Mouse (Mus musculus): ENCODE measurements at regions not wholly inside any gene's neighbourhood (a gene's known extent, or its start where the extent isn't known, plus 50 kb on each side); places are given as distances from the start of the nearest gene placed in this dataset.
"Not testable (repeated sequence)": the region's sequence is repeated elsewhere in the genome, so short reads cannot be mapped to it uniquely, and the experiment has no call there.

DNA sequence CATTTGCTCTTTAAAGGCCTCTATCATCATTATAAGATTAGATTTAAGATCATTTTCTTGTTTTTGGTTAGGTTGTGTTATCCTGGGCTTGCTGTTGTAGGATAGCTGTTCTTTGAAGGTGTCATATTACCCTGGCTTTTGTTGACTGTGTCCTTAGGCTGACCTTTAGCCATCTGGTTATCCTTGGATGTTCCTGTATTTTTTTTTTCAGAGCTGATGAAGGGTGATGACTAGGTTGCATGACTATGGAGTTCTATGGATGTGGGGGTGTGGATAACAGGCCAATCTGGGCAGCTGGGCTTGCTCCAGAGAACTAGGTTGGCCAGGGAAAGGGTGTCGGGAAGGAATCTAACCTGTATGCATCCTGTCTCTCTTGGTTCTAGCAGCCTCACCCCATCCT lies 74.2 kb downstream of the Dmrta1 start:
- Histone ChIP-seq H3K27ac (no peak overlapping the region), H3K4me3 (no peak overlapping the region)
- TF ChIP-seq CTCF (conservative IDR thresholded peaks at IDR 0.05): no peak
- DNase-seq (ENCODE audit: low spot score in 2 of 2): no peak

DNA sequence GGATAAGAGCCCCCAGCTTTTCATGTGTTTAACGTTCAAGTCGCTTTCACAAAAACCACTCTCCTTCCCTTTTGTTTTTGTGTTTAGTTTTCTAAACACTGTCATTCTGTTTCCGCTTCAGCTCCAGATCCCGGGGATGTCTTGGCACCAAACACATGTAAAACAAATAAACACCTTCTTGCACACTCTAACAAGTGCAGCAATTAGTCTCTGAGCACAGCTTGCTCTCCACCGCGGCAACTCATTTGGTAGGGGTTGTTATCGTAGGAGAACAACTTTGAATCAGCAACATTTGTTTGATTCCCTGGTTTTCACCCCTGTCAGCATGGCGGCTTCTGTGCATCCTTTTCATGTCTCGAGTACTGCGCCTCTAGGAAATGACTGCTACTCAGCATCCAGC lies 97.0 kb downstream of the Dmrta1 start:
- Histone ChIP-seq H3K4me3 (no peak overlapping the region), H3K27ac (no peak overlapping the region)
- no peak for TF ChIP-seq CTCF (conservative IDR thresholded peaks at IDR 0.05)
- no peak for DNase-seq (ENCODE audit: low spot score in 2 of 2)

DNA sequence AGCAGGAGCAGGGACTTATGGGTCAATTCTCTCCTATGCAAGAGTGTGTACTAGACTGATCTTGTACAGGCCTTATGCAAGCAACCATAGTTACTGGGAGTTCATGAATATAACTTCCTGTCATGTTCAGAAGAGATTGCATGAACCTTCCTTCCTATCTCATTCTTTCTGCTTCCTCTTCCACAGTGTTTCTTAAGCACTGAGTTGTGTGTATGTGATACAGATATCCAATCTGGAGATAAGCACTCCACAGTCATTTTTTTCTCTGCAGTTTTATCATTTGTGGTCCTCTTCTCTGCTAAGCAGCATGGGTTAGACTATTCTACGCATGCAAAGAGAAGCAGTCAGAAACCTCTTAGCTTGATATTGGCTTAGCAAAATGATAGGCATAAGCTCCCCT lies 102.3 kb downstream of the Dmrta1 start:
- no peak for TF ChIP-seq CTCF (conservative IDR thresholded peaks at IDR 0.05)
- Histone ChIP-seq H3K27ac (no peak overlapping the region), H3K4me3 (no peak overlapping the region)
- no peak for DNase-seq (ENCODE audit: low spot score in 2 of 2)

DNA sequence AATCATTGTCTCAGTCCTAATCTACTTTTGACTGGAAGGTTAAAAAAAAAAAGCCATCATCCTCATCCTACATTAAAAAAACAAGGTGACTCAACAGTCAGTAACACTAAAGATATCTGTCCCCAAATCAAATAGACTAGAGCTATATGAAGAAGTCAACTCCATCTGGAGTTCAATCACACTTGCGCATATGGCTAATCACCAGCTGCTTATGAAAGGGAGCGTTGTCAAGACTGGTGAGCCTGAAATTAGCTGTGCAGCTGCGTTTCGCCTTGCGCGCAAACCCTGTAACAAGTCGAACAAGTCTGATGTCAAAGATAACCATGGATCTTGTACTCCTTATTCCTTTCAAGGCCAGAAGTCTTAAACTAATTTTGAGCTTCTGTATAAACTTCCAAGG lies 137.6 kb downstream of the Dmrta1 start:
- no peak for DNase-seq (ENCODE audit: low spot score in 2 of 2)

DNA sequence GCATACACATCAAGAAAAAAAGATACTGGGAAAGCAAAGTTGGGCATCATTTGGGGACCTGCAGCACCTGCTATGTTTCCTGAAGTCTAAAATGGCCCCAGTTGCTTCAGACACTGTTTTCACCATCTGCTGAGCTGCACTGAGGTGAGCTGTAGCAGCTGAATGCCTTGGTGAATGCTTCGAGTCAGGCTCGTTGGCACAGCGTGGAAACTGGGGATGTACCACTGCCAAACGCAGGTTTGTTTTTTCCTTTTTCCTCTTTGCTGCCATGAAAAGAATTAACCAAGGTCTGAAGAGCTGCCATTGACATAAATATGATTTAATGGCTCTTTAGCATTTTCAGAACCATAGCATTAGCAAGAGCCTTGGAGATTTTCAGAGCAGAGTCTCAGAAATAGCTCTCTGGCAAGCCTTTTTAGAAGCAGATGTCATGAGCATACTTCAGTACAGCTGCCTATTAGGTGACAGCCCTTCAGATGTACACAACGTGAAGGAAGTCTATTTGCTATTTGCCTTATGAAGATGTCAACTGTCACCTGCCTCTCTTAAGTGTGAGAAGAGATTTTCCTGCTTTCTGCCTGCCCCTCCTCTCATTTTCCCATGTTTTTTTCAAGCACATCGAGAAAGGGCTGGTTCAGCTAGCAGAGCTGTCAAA lies 155.4 kb downstream of the Dmrta1 start:
- no peak for TF ChIP-seq CTCF (conservative IDR thresholded peaks at IDR 0.05)
- no peak overlapping the region for H3K27ac ChIP-seq
- H3K4me3 ChIP-seq: no peak overlapping the region
- DNase-seq (ENCODE audit: low spot score in 2 of 2): no peak

More for the DNA sequence above, 137.6 kb downstream of the Dmrta1 start:
- TF ChIP-seq CTCF (conservative IDR thresholded peaks at IDR 0.05): no peak
- Histone ChIP-seq H3K4me3 (no peak overlapping the region), H3K27ac (no peak overlapping the region)

DNA sequence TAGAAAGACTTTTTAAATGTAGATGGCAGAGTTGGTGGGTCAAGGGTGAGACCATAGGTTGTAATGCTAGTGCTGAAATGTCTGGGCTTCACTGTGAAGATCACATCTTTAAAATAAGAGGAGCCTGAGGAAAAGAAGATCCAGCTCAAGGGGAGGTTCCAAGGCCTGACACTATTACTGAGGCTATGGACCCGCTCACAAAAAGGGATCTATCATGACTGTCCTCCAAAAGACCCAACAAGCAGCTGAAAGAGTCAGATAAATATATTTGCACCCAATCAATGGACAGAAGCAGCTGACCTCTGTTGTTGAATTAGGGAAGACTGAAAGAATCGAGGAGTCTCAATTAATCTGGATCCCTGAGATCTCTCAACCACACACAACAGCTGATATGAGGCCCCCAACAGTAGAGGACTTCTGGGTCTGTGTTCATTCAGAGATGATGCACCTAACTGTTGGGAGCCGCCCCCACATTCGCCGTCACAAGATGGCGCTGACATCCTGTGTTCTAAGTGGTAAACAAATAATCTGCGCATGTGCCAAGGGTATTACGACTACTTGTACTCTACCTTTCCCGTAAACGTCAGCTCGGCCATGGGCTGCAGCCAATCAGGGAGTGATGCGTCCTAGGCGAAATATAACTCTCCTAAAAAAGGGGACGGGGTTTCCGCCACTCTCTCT lies 196.3 kb downstream of the Dmrta1 start:
- not testable (repeated sequence) for DNase-seq (ENCODE audit: low spot score in 2 of 2); H3K27ac ChIP-seq; H3K4me3 ChIP-seq

DNA sequence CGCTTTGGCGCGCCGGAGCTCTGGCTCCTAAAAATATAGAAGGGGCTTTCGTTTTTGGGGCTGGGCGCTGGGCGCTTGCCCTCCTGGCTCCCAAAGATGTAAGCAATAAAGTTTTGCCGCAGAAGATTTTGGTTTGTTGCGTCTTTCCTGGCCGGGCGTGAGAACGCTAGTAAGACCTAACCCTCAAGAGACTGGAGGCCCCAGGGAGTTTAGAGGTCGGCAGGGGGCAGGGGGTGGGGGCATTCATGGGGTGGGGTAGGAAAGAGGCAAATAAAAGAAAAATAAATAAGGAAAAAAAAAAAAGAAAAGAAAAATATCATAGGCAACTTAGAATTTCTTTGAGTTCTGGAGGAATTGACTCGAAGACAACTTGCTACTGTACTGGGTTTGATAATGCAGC lies 196.9 kb downstream of the Dmrta1 start:
- H3K4me3 ChIP-seq: peak overlapping the region; percentile 6; the same call in 1 of the 2 replicates
- not testable (repeated sequence) for H3K27ac ChIP-seq; DNase-seq (ENCODE audit: low spot score in 2 of 2)

DNA sequence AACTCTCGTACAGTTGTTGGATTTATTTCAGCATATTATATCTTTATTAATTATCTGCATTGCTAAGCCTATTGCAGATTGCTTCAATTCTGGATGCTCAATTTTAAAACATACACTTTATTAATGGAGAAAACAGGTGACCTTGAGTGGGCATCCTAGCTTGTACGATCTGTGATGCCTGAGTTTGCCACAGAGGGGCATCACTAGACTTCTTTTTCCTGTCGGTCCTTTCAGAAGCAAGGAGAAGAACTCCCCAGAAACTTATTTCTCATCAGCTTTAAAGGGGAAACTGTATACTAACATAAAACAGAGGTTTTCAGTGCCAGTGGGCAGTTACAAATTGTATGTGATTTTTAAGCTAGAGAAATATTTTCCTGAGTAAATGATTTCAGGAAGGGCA lies 201.8 kb downstream of the Dmrta1 start:
- peak; percentile 4 to 21 for DNase-seq (ENCODE audit: low spot score in 2 of 2)
- Histone ChIP-seq H3K4me3 (no peak overlapping the region), H3K27ac (no peak overlapping the region)
- TF ChIP-seq CTCF (conservative IDR thresholded peaks at IDR 0.05): peak; percentile 80

DNA sequence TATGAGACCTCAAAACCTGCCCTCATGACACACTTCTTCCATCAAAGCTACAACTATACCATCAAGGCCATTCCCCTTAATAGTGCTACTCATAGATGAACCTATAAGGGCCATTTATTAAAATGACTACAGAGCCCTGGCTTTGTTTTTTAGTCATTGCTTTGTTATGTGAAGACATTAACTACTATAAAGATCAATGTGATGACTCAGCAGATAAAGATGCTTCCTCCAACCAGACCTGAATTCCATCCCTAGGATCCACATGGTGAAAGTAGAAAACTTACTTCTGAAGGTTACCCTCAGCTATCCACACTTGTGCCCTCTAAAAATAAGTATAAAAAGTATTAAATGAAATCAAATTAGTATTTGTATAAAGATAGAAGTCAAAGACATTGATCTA lies 230.4 kb downstream of the Dmrta1 start:
- no peak for DNase-seq (ENCODE audit: low spot score in 2 of 2)
- Histone ChIP-seq H3K27ac (no peak overlapping the region), H3K4me3 (no peak overlapping the region)
- no peak for TF ChIP-seq CTCF (conservative IDR thresholded peaks at IDR 0.05)

DNA sequence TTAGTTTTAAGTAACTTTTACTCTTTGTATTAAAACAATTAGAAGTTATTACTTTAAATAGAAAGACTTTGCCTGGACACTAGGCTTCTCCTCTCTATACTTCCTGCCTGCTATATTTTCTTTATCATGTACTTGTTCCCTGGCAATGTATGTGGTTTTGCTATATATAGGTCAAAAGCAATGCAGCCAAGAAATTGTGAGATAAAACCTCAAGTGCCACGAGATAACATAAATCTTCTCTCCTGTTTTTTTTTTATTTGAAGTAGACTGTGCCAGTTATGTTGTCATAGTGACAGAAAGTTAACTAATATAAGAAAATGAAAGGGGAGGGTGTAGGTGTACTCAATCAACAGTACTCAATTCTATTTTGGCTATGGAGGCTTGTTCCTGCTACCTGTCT lies 258.4 kb downstream of the Dmrta1 start:
- Histone ChIP-seq H3K4me3 (no peak overlapping the region), H3K27ac (no peak overlapping the region)
- TF ChIP-seq CTCF (conservative IDR thresholded peaks at IDR 0.05): no peak

DNA sequence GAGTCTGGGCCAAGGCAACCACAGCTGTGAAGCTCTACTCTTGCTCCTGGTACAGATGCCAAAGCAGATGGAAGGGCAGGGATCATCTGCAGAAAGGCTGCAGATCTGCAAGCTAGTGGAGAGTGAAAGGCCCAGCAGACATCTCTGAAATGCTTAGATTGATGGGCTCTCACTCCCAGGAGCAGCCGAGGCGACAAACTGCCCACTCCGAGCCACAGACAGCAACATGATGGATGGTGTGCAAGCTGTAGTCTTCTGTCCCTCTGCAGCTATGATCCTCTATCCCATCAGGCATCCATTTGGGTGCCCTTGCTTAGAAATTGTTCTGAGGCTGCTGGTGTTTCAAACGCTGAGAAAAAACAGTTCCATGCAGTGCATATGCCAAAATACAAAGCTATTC lies 262.1 kb downstream of the Dmrta1 start:
- Histone ChIP-seq H3K4me3 (no peak overlapping the region), H3K27ac (no peak overlapping the region)
- no peak for DNase-seq (ENCODE audit: low spot score in 2 of 2)
- no peak for TF ChIP-seq CTCF (conservative IDR thresholded peaks at IDR 0.05)

More for the DNA sequence above, 258.4 kb downstream of the Dmrta1 start:
- no peak for DNase-seq (ENCODE audit: low spot score in 2 of 2)

DNA sequence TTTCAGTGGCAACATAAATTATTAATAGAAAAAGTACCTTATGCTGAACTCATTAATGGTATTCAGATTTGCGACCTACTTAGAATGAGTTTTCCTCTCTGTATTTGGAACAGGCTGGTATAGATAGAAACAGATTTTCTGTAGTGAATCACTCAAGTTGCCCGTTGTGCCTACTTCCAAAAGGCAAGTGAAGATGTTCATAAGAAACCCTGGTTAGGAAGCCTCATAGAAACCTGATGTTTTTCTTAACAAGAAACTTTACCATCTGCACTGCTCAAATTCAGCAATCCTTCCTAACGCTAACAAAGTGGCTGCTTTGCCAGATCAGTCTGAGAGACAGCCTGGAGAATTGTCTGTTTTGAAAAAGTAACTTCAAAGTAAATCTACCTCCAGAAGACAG lies 242.5 kb upstream of the Zfp352 start:
- Histone ChIP-seq H3K4me3 (no peak overlapping the region), H3K27ac (no peak overlapping the region)
- peak in 1 of 2 experiments; percentile 2 for DNase-seq (ENCODE audit: low spot score in 2 of 2)
- TF ChIP-seq CTCF (conservative IDR thresholded peaks at IDR 0.05): no peak

DNA sequence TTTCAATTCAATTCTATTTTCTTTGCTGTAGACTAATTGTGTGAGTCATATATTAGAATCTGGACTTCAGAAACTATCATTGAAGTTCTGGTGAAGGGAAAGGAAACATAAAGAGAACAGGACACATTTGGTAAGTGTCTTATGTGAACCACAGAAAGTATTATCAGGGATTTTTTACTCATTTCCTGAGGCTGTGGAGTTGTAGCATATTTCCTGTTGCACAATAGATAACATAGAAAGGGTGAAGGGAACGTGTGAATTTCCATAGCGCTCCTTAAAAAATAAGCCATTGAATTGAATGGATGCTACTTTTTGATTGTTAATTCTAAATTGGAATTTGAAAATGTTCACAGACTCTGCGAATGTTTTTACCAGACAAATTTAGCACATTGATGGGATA lies 215.2 kb upstream of the Zfp352 start:
- no peak for TF ChIP-seq CTCF (conservative IDR thresholded peaks at IDR 0.05)
- Histone ChIP-seq H3K4me3 (no peak overlapping the region), H3K27ac (peak overlapping the region; percentile 68)
- DNase-seq (ENCODE audit: low spot score in 2 of 2): no peak

DNA sequence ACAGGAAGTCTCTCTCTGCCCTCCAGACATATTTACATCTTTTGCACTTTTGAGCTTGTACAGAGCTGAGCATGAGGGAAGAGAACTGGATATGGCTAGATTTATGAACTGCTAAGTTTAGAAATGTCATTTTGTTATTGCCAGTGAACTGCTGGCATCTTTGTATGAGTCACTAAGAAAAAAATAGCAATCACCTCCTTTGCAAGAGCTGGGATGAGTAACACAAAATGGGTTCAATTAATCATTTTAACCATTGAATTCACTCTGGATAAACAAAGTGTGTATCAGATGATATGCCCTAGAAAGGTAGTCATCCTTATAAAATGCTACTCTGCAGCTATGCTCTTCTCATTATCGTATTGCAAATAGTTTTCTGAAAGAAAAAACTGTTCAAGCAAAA lies 214.7 kb upstream of the Zfp352 start:
- TF ChIP-seq CTCF (conservative IDR thresholded peaks at IDR 0.05): no peak
- Histone ChIP-seq H3K4me3 (no peak overlapping the region), H3K27ac (peak overlapping the region; percentile 68)
- DNase-seq (ENCODE audit: low spot score in 2 of 2): peak in 1 of 2 experiments; percentile 4
